Mouse (Mus musculus): Measurements from ENCODE around the gene Engase. TPM values are rescaled to one million over a fixed set of nuclear protein-coding genes. Genes with fewer than 3 reads are reported as not detected.

Engase gene
- polyA plus RNA-seq, 1 experiment from 2014 or later = 3.9 TPM

- Histone ChIP-seq H3K27ac (ENCODE audit: low read depth, low read length) (no peak overlapping the region), H3K4me3 (ENCODE audit: low read depth, low read length) (no peak overlapping the region), H3K9me3 (replicated peaks; ENCODE audit: control insufficient read depth, low read length) (no peaks in the 10 kb centered on the region), H3K27me3 (replicated peaks; ENCODE audit: control insufficient read depth, insufficient read depth, low read length) (no peaks in the 10 kb centered on the region), H3K36me3 (ENCODE audit: control insufficient read depth, insufficient read depth, low read length) (no peaks in the 10 kb centered on the region), H3K9ac (ENCODE audit: low read length) (no peak overlapping the region), H3K4me2 (ENCODE audit: low read length) (no peak overlapping the region), H3K4me1 (ENCODE audit: control insufficient read depth, insufficient read depth, low read length) (no peaks in the 10 kb centered on the region)
- DNase-seq (ENCODE audit: low spot score) (no peak), ATAC-seq (no peak)
- 79% methylated on average over 7 of the region's 7 CpGs for WGBS
Measured at GRCm38 (mm10) chr11:118518743-118519142, 42.1 kb downstream of the Engase start.

- Histone ChIP-seq H3K4me2 (ENCODE audit: low read length) (no peak overlapping the region), H3K27ac (ENCODE audit: low read depth, low read length) (no peak overlapping the region), H3K4me1 (ENCODE audit: control insufficient read depth, insufficient read depth, low read length) (no peaks in the 10 kb centered on the region), H3K27me3 (replicated peaks; ENCODE audit: control insufficient read depth, insufficient read depth, low read length) (no peaks in the 10 kb centered on the region), H3K9ac (ENCODE audit: low read length) (no peak overlapping the region), H3K9me3 (replicated peaks; ENCODE audit: control insufficient read depth, low read length) (no peaks in the 10 kb centered on the region), H3K36me3 (ENCODE audit: control insufficient read depth, insufficient read depth, low read length) (no peaks in the 10 kb centered on the region), H3K4me3 (ENCODE audit: low read depth, low read length) (no peak overlapping the region)
- ATAC-seq (no peak), DNase-seq (ENCODE audit: low spot score) (no peak)
- 60% methylated on average over 5 of the region's 5 CpGs for WGBS
Measured at GRCm38 (mm10) chr11:118520251-118520650, 43.6 kb downstream of the Engase start.

- no peaks in the 10 kb centered on the region for H3K27me3 ChIP-seq (replicated peaks; ENCODE audit: control insufficient read depth, insufficient read depth, low read length)
- H3K9ac ChIP-seq (ENCODE audit: low read length) = no peak overlapping the region
- no peaks in the 10 kb centered on the region for H3K36me3 ChIP-seq (ENCODE audit: control insufficient read depth, insufficient read depth, low read length)
- ATAC-seq (no peak), DNase-seq (ENCODE audit: low spot score) (no peak)
- no peak overlapping the region for H3K27ac ChIP-seq (ENCODE audit: low read depth, low read length)
- H3K4me3 ChIP-seq (ENCODE audit: low read depth, low read length) = no peak overlapping the region
- no peak overlapping the region for H3K4me2 ChIP-seq (ENCODE audit: low read length)
- WGBS = 72% methylated on average over 2 of the region's 2 CpGs
- no peaks in the 10 kb centered on the region for H3K4me1 ChIP-seq (ENCODE audit: control insufficient read depth, insufficient read depth, low read length)
- H3K9me3 ChIP-seq (replicated peaks; ENCODE audit: control insufficient read depth, low read length) = no peaks in the 10 kb centered on the region
Measured at GRCm38 (mm10) chr11:118520932-118521331, 44.3 kb downstream of the Engase start.

- no peaks in the 10 kb centered on the region for H3K4me1 ChIP-seq (ENCODE audit: control insufficient read depth, insufficient read depth, low read length)
- ATAC-seq = no peak
- H3K9ac ChIP-seq (ENCODE audit: low read length) = no peak overlapping the region
- no peak overlapping the region for H3K27ac ChIP-seq (ENCODE audit: low read depth, low read length)
- 85% methylated on average over 4 of the region's 4 CpGs for WGBS
- no peaks in the 10 kb centered on the region for H3K9me3 ChIP-seq (replicated peaks; ENCODE audit: control insufficient read depth, low read length)
- DNase-seq (ENCODE audit: low spot score) = no peak
- no peaks in the 10 kb centered on the region for H3K27me3 ChIP-seq (replicated peaks; ENCODE audit: control insufficient read depth, insufficient read depth, low read length)
- H3K36me3 ChIP-seq (ENCODE audit: control insufficient read depth, insufficient read depth, low read length) = no peaks in the 10 kb centered on the region
- H3K4me2 ChIP-seq (ENCODE audit: low read length) = no peak overlapping the region
- H3K4me3 ChIP-seq (ENCODE audit: low read depth, low read length) = no peak overlapping the region
Measured at GRCm38 (mm10) chr11:118523496-118524145, 47.0 kb downstream of the Engase start.

- no peaks in the 10 kb centered on the region for H3K9me3 ChIP-seq (replicated peaks; ENCODE audit: control insufficient read depth, low read length)
- peaks cover under 1% of the 10 kb centered on the region; the same call in 1 of the 2 replicates for H3K4me1 ChIP-seq (ENCODE audit: control insufficient read depth, insufficient read depth, low read length)
- H3K9ac ChIP-seq (ENCODE audit: low read length) = no peak overlapping the region
- ATAC-seq = no peak
- H3K4me3 ChIP-seq (ENCODE audit: low read depth, low read length) = no peak overlapping the region
- H3K36me3 ChIP-seq (ENCODE audit: control insufficient read depth, insufficient read depth, low read length) = no peaks in the 10 kb centered on the region
- H3K4me2 ChIP-seq (ENCODE audit: low read length) = no peak overlapping the region
- no peak for DNase-seq (ENCODE audit: low spot score)
- no peaks in the 10 kb centered on the region for H3K27me3 ChIP-seq (replicated peaks; ENCODE audit: control insufficient read depth, insufficient read depth, low read length)
- no peak overlapping the region for H3K27ac ChIP-seq (ENCODE audit: low read depth, low read length)
- WGBS = 37% methylated on average over 11 of the region's 11 CpGs
Measured at GRCm38 (mm10) chr11:118525059-118525458, 48.4 kb downstream of the Engase start.

- Histone ChIP-seq H3K27me3 (replicated peaks; ENCODE audit: control insufficient read depth, insufficient read depth, low read length) (no peaks in the 10 kb centered on the region), H3K27ac (ENCODE audit: low read depth, low read length) (no peak overlapping the region), H3K4me3 (ENCODE audit: low read depth, low read length) (no peak overlapping the region), H3K9me3 (replicated peaks; ENCODE audit: control insufficient read depth, low read length) (no peaks in the 10 kb centered on the region), H3K36me3 (ENCODE audit: control insufficient read depth, insufficient read depth, low read length) (no peaks in the 10 kb centered on the region), H3K4me1 (ENCODE audit: control insufficient read depth, insufficient read depth, low read length) (peaks cover 10% of the 10 kb centered on the region; the same call in 1 of the 2 replicates), H3K4me2 (ENCODE audit: low read length) (no peak overlapping the region), H3K9ac (ENCODE audit: low read length) (no peak overlapping the region)
- ATAC-seq (no peak), DNase-seq (ENCODE audit: low spot score) (no peak)
- 86% methylated on average over 9 of the region's 9 CpGs for WGBS
Measured at GRCm38 (mm10) chr11:118528761-118529160, 52.1 kb downstream of the Engase start.

GRCm38 (mm10) chr11:118530313-118530712 is 53.7 kb downstream of the Engase start:
- H3K27ac ChIP-seq (ENCODE audit: low read depth, low read length) = no peak overlapping the region
- no peak overlapping the region for H3K4me3 ChIP-seq (ENCODE audit: low read depth, low read length)
- no peaks in the 10 kb centered on the region for H3K27me3 ChIP-seq (replicated peaks; ENCODE audit: control insufficient read depth, insufficient read depth, low read length)
- WGBS = 36% methylated on average over 8 of the region's 8 CpGs
- DNase-seq (ENCODE audit: low spot score) = peak; percentile 39
- H3K9ac ChIP-seq (ENCODE audit: low read length) = no peak overlapping the region; the same call in 1 of the 2 replicates
- no peaks in the 10 kb centered on the region for H3K36me3 ChIP-seq (ENCODE audit: control insufficient read depth, insufficient read depth, low read length)
- H3K9me3 ChIP-seq (replicated peaks; ENCODE audit: control insufficient read depth, low read length) = no peaks in the 10 kb centered on the region
- H3K4me2 ChIP-seq (ENCODE audit: low read length) = no peak overlapping the region
- peaks cover 10% of the 10 kb centered on the region; the same call in 1 of the 2 replicates for H3K4me1 ChIP-seq (ENCODE audit: control insufficient read depth, insufficient read depth, low read length)
- ATAC-seq = no peak

GRCm38 (mm10) chr11:118534382-118535092 is 57.9 kb downstream of the Engase start:
- DNase-seq (ENCODE audit: low spot score) (peak; percentile 60), ATAC-seq (no peak)
- H3K9me3 ChIP-seq (replicated peaks; ENCODE audit: control insufficient read depth, low read length) = no peaks in the 10 kb centered on the region
- WGBS = 33% methylated on average over 18 of the region's 18 CpGs
- H3K9ac ChIP-seq (ENCODE audit: low read length) = no peak overlapping the region; the same call in 1 of the 2 replicates
- H3K4me2 ChIP-seq (ENCODE audit: low read length) = no peak overlapping the region
- peaks cover 10% of the 10 kb centered on the region; the same call in 1 of the 2 replicates for H3K4me1 ChIP-seq (ENCODE audit: control insufficient read depth, insufficient read depth, low read length)
- H3K27ac ChIP-seq (ENCODE audit: low read depth, low read length) = no peak overlapping the region
- H3K36me3 ChIP-seq (ENCODE audit: control insufficient read depth, insufficient read depth, low read length) = no peaks in the 10 kb centered on the region
- no peaks in the 10 kb centered on the region for H3K27me3 ChIP-seq (replicated peaks; ENCODE audit: control insufficient read depth, insufficient read depth, low read length)
- H3K4me3 ChIP-seq (ENCODE audit: low read depth, low read length) = no peak overlapping the region

GRCm38 (mm10) chr11:118538008-118538407 is 61.4 kb downstream of the Engase start:
- Histone ChIP-seq H3K9ac (ENCODE audit: low read length) (no peak overlapping the region), H3K4me1 (ENCODE audit: control insufficient read depth, insufficient read depth, low read length) (no peaks in the 10 kb centered on the region), H3K36me3 (ENCODE audit: control insufficient read depth, insufficient read depth, low read length) (no peaks in the 10 kb centered on the region), H3K27me3 (replicated peaks; ENCODE audit: control insufficient read depth, insufficient read depth, low read length) (no peaks in the 10 kb centered on the region), H3K27ac (ENCODE audit: low read depth, low read length) (no peak overlapping the region), H3K4me3 (ENCODE audit: low read depth, low read length) (no peak overlapping the region), H3K9me3 (replicated peaks; ENCODE audit: control insufficient read depth, low read length) (no peaks in the 10 kb centered on the region), H3K4me2 (ENCODE audit: low read length) (no peak overlapping the region)
- DNase-seq (ENCODE audit: low spot score) (no peak), ATAC-seq (no peak)
- WGBS = 66% methylated on average over 11 of the region's 11 CpGs

All from forebrain, embryonic 14.5 days (tissue).